Mouse (Mus musculus): ENCODE measurements around the gene Samd10.
A peak's percentile ranks its signal among the peaks of the same experiment; 100 is the strongest.

Gene Samd10

GRCm38 (mm10) chr2:181598454-181599351 lies at the start of gene Samd10:
TSS of gene Samd10 (minus strand) at chr2:181599212.
- no peak for DNase-seq (ENCODE audit: low read depth)

- no peak for DNase-seq (ENCODE audit: low read depth)
Observed at GRCm38 (mm10) chr2:181646626-181647472, 47.8 kb upstream of the Samd10 start.

GRCm38 (mm10) chr2:181645666-181646065 lies 46.7 kb upstream of the Samd10 start:
- DNase-seq (ENCODE audit: low read depth), result no peak

- DNase-seq (ENCODE audit: low read depth), result no peak
Observed at GRCm38 (mm10) chr2:181644361-181644760, 45.3 kb upstream of the Samd10 start.

GRCm38 (mm10) chr2:181635865-181636264 lies 36.9 kb upstream of the Samd10 start:
- DNase-seq (ENCODE audit: low read depth), result no peak

GRCm38 (mm10) chr2:181632624-181633023 lies 33.6 kb upstream of the Samd10 start:
- DNase-seq (ENCODE audit: low read depth), result no peak

- DNase-seq (ENCODE audit: low read depth), result no peak
Observed at GRCm38 (mm10) chr2:181628471-181628870, 29.5 kb upstream of the Samd10 start.

- DNase-seq (ENCODE audit: low read depth), result no peak
Observed at GRCm38 (mm10) chr2:181623401-181623800, 24.4 kb upstream of the Samd10 start.

- no peak for DNase-seq (ENCODE audit: low read depth)
Observed at GRCm38 (mm10) chr2:181618761-181619495, 19.9 kb upstream of the Samd10 start.

GRCm38 (mm10) chr2:181602367-181602766 lies 3.4 kb upstream of the Samd10 start:
- DNase-seq (ENCODE audit: low read depth), result no peak

- no peak for DNase-seq (ENCODE audit: low read depth)
Observed at GRCm38 (mm10) chr2:181601751-181602145, 2.7 kb upstream of the Samd10 start.

GRCm38 (mm10) chr2:181600828-181601750 lies 2.1 kb upstream of the Samd10 start:
- peak; percentile 85 for DNase-seq (ENCODE audit: low read depth)

GRCm38 (mm10) chr2:181600226-181600758 lies 1.3 kb upstream of the Samd10 start:
- DNase-seq (ENCODE audit: low read depth), result no peak

GRCm38 (mm10) chr2:181597378-181598061 lies 1.5 kb downstream of the Samd10 start:
- DNase-seq (ENCODE audit: low read depth), result no peak

GRCm38 (mm10) chr2:181596221-181596960 lies 2.6 kb downstream of the Samd10 start:
- DNase-seq (ENCODE audit: low read depth), result no peak

GRCm38 (mm10) chr2:181594946-181595696 lies 3.9 kb downstream of the Samd10 start:
- no peak for DNase-seq (ENCODE audit: low read depth)

- no peak for DNase-seq (ENCODE audit: low read depth)
Observed at GRCm38 (mm10) chr2:181593937-181594336, 5.1 kb downstream of the Samd10 start.

- no peak for DNase-seq (ENCODE audit: low read depth)
Observed at GRCm38 (mm10) chr2:181593042-181593421, 6.0 kb downstream of the Samd10 start.

Data from fibroblast of lung, adult 2 months (primary cell).